Mouse (Mus musculus) left cerebral cortex, adult 11 months (tissue): ENCODE results near the gene Vmn2r109.
"Not testable (repeated sequence)": the region's sequence is repeated elsewhere in the genome, so short reads cannot be mapped to it uniquely, and the experiment has no call there.

Experiments used
- DNase-seq: peaks from one replicate; pipeline ENCODE4 v3.0.0; 2022; ENCODE audit warnings: low spot score

The Vmn2r109 gene

GRCm38 (mm10) chr17:20564656-20565055 lies at the start of gene Vmn2r109:
Gene Vmn2r109 (minus strand): TSS chr17:20564756.
- DNase-seq: no peak

GRCm38 (mm10) chr17:20596323-20596722 lies 31.8 kb upstream of the Vmn2r109 start, which contains the start of gene Vmn2r110:
Gene Vmn2r110 (minus strand): TSS chr17:20596423.
- DNase-seq: no peak

GRCm38 (mm10) chr17:20508247-20508646 lies 56.3 kb downstream of the Vmn2r109 start:
- DNase-seq: not testable (repeated sequence)

GRCm38 (mm10) chr17:20497858-20498257 lies 66.7 kb downstream of the Vmn2r109 start, which contains the start of gene Vmn1r225:
Gene Vmn1r225 (plus strand): TSS chr17:20498158.
- DNase-seq: no peak
